Mouse (Mus musculus) spleen, adult 2 months (tissue): ENCODE measurements around the gene Sh3bgrl3. TPM values are rescaled to one million over a fixed set of nuclear protein-coding genes. Genes with fewer than 3 reads are reported as not detected.
A peak's percentile ranks its signal among the peaks of the same experiment; 100 is the strongest.

ENCODE experiments used
- DNase-seq, 2 experiments: peaks; one replicate each; pipeline versions ENCODE4 v3.0.0 to v3.0.0-alpha.2; 2012 to 2021; ENCODE audit warnings: low spot score in 2 of 2, low read depth in 1 of 2
- H3K27ac ChIP-seq: fragments of 200-500 bp; 2 replicates; pipeline ENCODE4 v1.5.1; 2012; ENCODE audit warnings: low read length, inconsistent platforms; ENCODE audit not compliant: insufficient read depth
- H3K27me3 ChIP-seq: fragments of 200-500 bp; 2 replicates; pipeline ENCODE4 v1.6.1; 2012; ENCODE audit warnings: mild to moderate bottlenecking, moderate library complexity, low read length, inconsistent platforms; ENCODE audit not compliant: control insufficient read depth, insufficient read depth
- H3K36me3 ChIP-seq: fragments of 200-500 bp; 2 replicates; pipeline ENCODE4 v1.6.1; 2012; ENCODE audit warnings: mild to moderate bottlenecking, low read length, inconsistent platforms; ENCODE audit not compliant: control insufficient read depth, insufficient read depth
- H3K4me1 ChIP-seq: fragments of 200-500 bp; 2 replicates; pipeline ENCODE4 v1.6.1; 2011; ENCODE audit warnings: inconsistent platforms; ENCODE audit not compliant: control insufficient read depth, insufficient read depth, insufficient read length
- H3K4me3 ChIP-seq: fragments of 200-500 bp; 2 replicates; pipeline ENCODE4 v1.5.1; 2011; ENCODE audit warnings: mild to moderate bottlenecking, inconsistent platforms; ENCODE audit not compliant: insufficient read depth, insufficient read length; ENCODE audit errors: extremely low read depth
- CTCF ChIP-seq: fragments of 200-500 bp; IDR thresholded peaks from 2 replicates; pipeline ENCODE4 v1.5.1; 2011; ENCODE audit warnings: mild to moderate bottlenecking, inconsistent platforms; ENCODE audit not compliant: insufficient read depth, insufficient read length, insufficient replicate concordance; ENCODE audit errors: extremely low read depth
- POLR2A ChIP-seq: fragments of 200-500 bp; IDR thresholded peaks from 2 replicates; pipeline ENCODE4 v1.6.1; 2011; ENCODE audit warnings: low read depth, low read length, inconsistent platforms
- WGBS: fragments of 180-500 bp; shearing (Covaris S2); methylation state at CpG from one replicate; pipeline ENCODE4 v1.1.7; 2018; 5-methylcytosine and 5-hydroxymethylcytosine counted together
- polyA plus RNA-seq: library from polyadenylated mRNA; depleted of rRNA; stranded (reverse); fragments of >200 nt; gene quantifications from 2 replicates; pipeline ENCODE4 v1.2.3, GENCODE M21; 2012; rRNA removed

Sh3bgrl3 gene
- polyA plus RNA-seq, 1 experiment, result 1,465 TPM

- no peaks in the 10 kb centered on the region for H3K36me3 ChIP-seq
- H3K27ac ChIP-seq, result no peak overlapping the region
- H3K27me3 ChIP-seq, result no peaks in the 10 kb centered on the region
- under 1% methylated on average over 41 of the region's 41 CpGs for WGBS
- H3K4me3 ChIP-seq, result peak overlapping the region; percentile 54
- peak; percentile 90 to 91 for DNase-seq
- peaks cover 3% of the 10 kb centered on the region; the same call in 1 of the 2 replicates for H3K4me1 ChIP-seq
- TF ChIP-seq CTCF, result no peak
- TF ChIP-seq POLR2A, result no peak
These were observed 46.7 kb downstream of the Sh3bgrl3 start for GRCm38 (mm10) chr4:134081730-134082386.

DNA sequence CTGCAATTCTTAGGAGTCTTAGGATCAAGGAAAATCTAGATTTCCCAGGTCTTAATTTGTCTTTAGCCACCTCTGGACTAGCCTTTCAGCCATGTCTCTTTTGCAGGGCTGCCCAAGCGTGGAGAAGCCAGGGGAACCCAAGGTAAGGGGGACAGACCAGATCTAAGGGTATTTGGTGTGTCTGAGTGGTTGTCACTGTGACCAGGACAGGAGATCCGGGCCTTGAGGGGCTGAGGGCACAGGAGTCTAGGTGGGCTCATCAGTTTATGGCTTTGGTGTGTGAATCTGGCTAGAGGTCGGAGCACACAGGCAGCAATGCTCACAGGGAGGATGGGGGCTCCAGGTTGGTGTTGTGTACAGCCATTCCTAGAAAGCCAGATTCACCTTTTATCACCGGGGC, 47.9 kb downstream of the Sh3bgrl3 start:
- TF ChIP-seq POLR2A (no peak), CTCF (no peak)
- WGBS, result 80% methylated on average over 4 of the region's 4 CpGs
- Histone ChIP-seq H3K27me3 (no peaks in the 10 kb centered on the region), H3K4me1 (peaks cover 3% of the 10 kb centered on the region; the same call in 1 of the 2 replicates), H3K36me3 (no peaks in the 10 kb centered on the region), H3K4me3 (no peak overlapping the region), H3K27ac (no peak overlapping the region)
- no peak for DNase-seq

DNA sequence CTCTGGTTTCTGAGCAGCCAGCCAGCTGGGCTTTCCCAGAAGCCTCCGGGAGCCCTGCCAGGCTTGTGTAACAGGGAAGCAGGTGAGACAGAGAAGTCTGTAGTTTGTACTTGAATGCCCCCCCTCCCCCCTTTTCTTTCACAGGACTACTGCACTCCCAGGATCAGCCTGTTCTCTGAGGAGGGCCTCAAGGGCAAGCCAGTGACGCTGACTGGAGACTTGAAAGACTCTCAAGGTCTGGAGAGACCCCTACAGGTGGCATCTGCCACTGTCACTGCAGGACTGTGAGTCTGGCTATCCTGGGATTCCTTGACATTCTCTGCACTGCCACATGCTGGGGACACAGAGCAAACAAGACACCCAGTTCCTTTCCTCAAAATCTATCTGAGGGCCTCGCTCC, 49.9 kb downstream of the Sh3bgrl3 start:
- Histone ChIP-seq H3K27me3 (no peaks in the 10 kb centered on the region), H3K4me3 (no peak overlapping the region), H3K4me1 (peaks cover 3% of the 10 kb centered on the region; the same call in 1 of the 2 replicates), H3K27ac (no peak overlapping the region), H3K36me3 (no peaks in the 10 kb centered on the region)
- 44% methylated on average over 3 of the region's 3 CpGs for WGBS
- TF ChIP-seq CTCF (peak; percentile 49; the same call in 1 of the 2 replicates), POLR2A (no peak)
- peak in 1 of 2 experiments; percentile 49 for DNase-seq

Other genes with a start within 250 kb of the Sh3bgrl3 start
- gene Rps6ka1, start 241.0 kb downstream of the Sh3bgrl3 start, polyA plus RNA-seq, result 76.6 and 98.9 TPM in 2 replicates
- gene Hmgn2, start 160.1 kb downstream of the Sh3bgrl3 start, polyA plus RNA-seq, result 11.9 and 19.0 TPM in 2 replicates
- gene Dhdds, start 127.9 kb downstream of the Sh3bgrl3 start, polyA plus RNA-seq, result 13.0 and 14.1 TPM in 2 replicates
- 0.11 and 0.42 TPM in 2 replicates for gene Lin28a, start 109.9 kb downstream of the Sh3bgrl3 start, polyA plus RNA-seq
- gene Zfp683, start 75.0 kb downstream of the Sh3bgrl3 start, polyA plus RNA-seq, result 3.6 and 3.8 TPM in 2 replicates
- 4.3 and 5.3 TPM in 2 replicates for gene Crybg2, start 68.0 kb downstream of the Sh3bgrl3 start, polyA plus RNA-seq
- 400 and 461 TPM in 2 replicates for gene Cd52, start 33.7 kb downstream of the Sh3bgrl3 start, polyA plus RNA-seq
- gene Ubxn11, start 26.2 kb downstream of the Sh3bgrl3 start, polyA plus RNA-seq, result 33.7 and 43.0 TPM in 2 replicates
- 15.2 and 20.8 TPM in 2 replicates for gene Cep85, start 58.3 kb upstream of the Sh3bgrl3 start, polyA plus RNA-seq
- gene Gm7534, start 74.2 kb upstream of the Sh3bgrl3 start, polyA plus RNA-seq, result not detected in 2 replicates
- not detected in 2 replicates for gene Catsper4, start 98.6 kb upstream of the Sh3bgrl3 start, polyA plus RNA-seq
- 0.26 TPM in 2 replicates for gene Cnksr1, start 109.6 kb upstream of the Sh3bgrl3 start, polyA plus RNA-seq
- gene E130218I03Rik, start 114.9 kb upstream of the Sh3bgrl3 start, polyA plus RNA-seq, result not detected in 2 replicates
- gene Zfp593, start 116.8 kb upstream of the Sh3bgrl3 start, polyA plus RNA-seq, result 7.4 and 11.5 TPM in 2 replicates
- gene Gm30191, start 118.1 kb upstream of the Sh3bgrl3 start, polyA plus RNA-seq, result not detected in 2 replicates
- gene Grrp1, start 125.3 kb upstream of the Sh3bgrl3 start, polyA plus RNA-seq, result 6.9 and 10.2 TPM in 2 replicates
- gene Pdik1l, start 159.1 kb upstream of the Sh3bgrl3 start, polyA plus RNA-seq, result 3.6 and 3.9 TPM in 2 replicates
- 0.12 and 0.32 TPM in 2 replicates for gene Trim63, start 186.3 kb upstream of the Sh3bgrl3 start, polyA plus RNA-seq
- 1.5 and 4.0 TPM in 2 replicates for gene Slc30a2, start 214.4 kb upstream of the Sh3bgrl3 start, polyA plus RNA-seq